Comparison of ENCODE assay signal across 20 mouse cellular contexts in the genomic region with DNA sequence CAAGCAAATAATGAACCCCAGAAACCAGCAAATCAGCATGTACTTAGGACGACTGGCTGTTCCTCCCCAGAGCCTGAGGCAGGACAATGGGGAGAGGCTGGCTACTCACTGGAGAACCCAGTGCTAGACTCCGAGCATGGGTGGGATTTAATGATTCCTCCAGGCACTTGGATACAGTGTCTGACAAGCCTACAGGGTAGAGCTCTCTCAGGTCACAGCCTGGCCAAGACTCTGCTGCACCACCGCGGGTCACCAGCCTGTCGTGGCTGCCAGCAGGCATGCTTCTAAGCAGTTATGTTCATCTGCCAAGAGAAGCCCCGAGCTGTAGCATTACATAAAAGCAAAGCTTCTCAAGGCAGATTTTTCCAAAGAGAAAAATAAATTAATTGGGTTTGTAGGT.
A peak's percentile ranks its signal among the peaks of the same experiment; 100 is the strongest.
DNase-seq lines count a peak whose midpoint lies in the region; ATAC-seq and TF ChIP-seq lines count a peak whose summit lies in the region.
"Had no signal": no experiment of that assay in that cellular context is flagged by ENCODE, and none has a peak within 500 bp of the region (broad histone marks: within the 10 kb centered on the region; RNA-seq: fewer than 3 reads in every experiment).

No protein-coding gene starts in this region.

- no peak overlapping the region for H3K4me3 ChIP-seq in midbrain, embryonic 13.5 days (replicated peaks)
- H3K4me3 ChIP-seq in midbrain, embryonic 10.5 days: no peak overlapping the region
- no peak overlapping the region for H3K4me3 ChIP-seq in cerebellum, adult 2 months (replicated peaks; ENCODE audit: insufficient read depth, low read depth, low read length)
- H3K4me3 ChIP-seq in forebrain, embryonic 13.5 days: no peak overlapping the region
- H3K4me3 ChIP-seq: embryonic facial prominence, embryonic 12.5 days; heart, embryonic 13.5 days; limb, embryonic 15.5 days had no signal

- H3K9me3 ChIP-seq in midbrain, embryonic 13.5 days: no peaks in the 10 kb centered on the region
- H3K9me3 ChIP-seq in midbrain, embryonic 10.5 days (replicated peaks): no peaks in the 10 kb centered on the region
- H3K9me3 ChIP-seq in forebrain, embryonic 13.5 days (replicated peaks): no peaks in the 10 kb centered on the region
- H3K9me3 ChIP-seq: embryonic facial prominence, embryonic 12.5 days; G1E; heart, embryonic 13.5 days; limb, embryonic 15.5 days had no signal

- ATAC-seq in midbrain, embryonic 13.5 days: peak; percentile 85
- ATAC-seq in forebrain, embryonic 13.5 days: peak; percentile 51
- no peak for ATAC-seq in inflammation-experienced regulatory T-cells, adult 6 months
- no peak for ATAC-seq in erythroblast, adult 5-6 weeks (replicated peaks; ENCODE audit: low FRiP score, poor library complexity, severe bottlenecking)
- ATAC-seq: liver, postnatal 0 days had no signal

- H3K27me3 ChIP-seq in midbrain, embryonic 13.5 days: no peaks in the 10 kb centered on the region
- no peaks in the 10 kb centered on the region for H3K27me3 ChIP-seq in midbrain, embryonic 10.5 days (ENCODE audit: low read depth, poor library complexity, severe bottlenecking)
- no peaks in the 10 kb centered on the region for H3K27me3 ChIP-seq in cerebellum, adult 2 months (ENCODE audit: control insufficient read depth, insufficient read depth, low read length)
- H3K27me3 ChIP-seq in forebrain, embryonic 13.5 days: no peaks in the 10 kb centered on the region
- H3K27me3 ChIP-seq: embryonic facial prominence, embryonic 12.5 days; heart, embryonic 13.5 days; limb, embryonic 15.5 days had no signal

- no peak overlapping the region for H3K4me2 ChIP-seq in midbrain, embryonic 13.5 days (replicated peaks)
- no peak overlapping the region for H3K4me2 ChIP-seq in forebrain, embryonic 13.5 days
- H3K4me2 ChIP-seq: embryonic facial prominence, embryonic 12.5 days; heart, embryonic 13.5 days; limb, embryonic 15.5 days had no signal

- no peak for DNase-seq in midbrain, embryonic 10.5 days (ENCODE audit: low spot score)
- DNase-seq in cerebellum, adult 2 months: peak; percentile 82 to 91
- peak; percentile 34 for DNase-seq in retina, embryonic 14.5 days (ENCODE audit: low spot score)
- DNase-seq in layer of hippocampus, adult 18-20 months (ENCODE audit: low spot score in 2 of 2): no peak
- DNase-seq: heart, postnatal 4 days; kidney, adult 11 months; kidney, postnatal 14 days; layer of hippocampus, adult 9-11 months; liver, postnatal 0 days; lung, postnatal 4 days; thymus, postnatal 25 days had no signal

- 28% methylated on average over 6 of the region's 6 CpGs for WGBS in midbrain, embryonic 13.5 days
- WGBS in midbrain, embryonic 10.5 days: 59% methylated on average over 6 of the region's 6 CpGs
- 8% methylated on average over 6 of the region's 6 CpGs for WGBS in cerebellum, adult 2 months
- 13% methylated on average over 6 of the region's 6 CpGs for WGBS in forebrain, embryonic 13.5 days

- H3K4me1 ChIP-seq in midbrain, embryonic 13.5 days (replicated peaks): peaks cover 14% of the 10 kb centered on the region; the same call in 1 of the 2 replicates
- peaks cover 4% of the 10 kb centered on the region; the same call in 1 of the 2 replicates for H3K4me1 ChIP-seq in midbrain, embryonic 10.5 days
- H3K4me1 ChIP-seq in cerebellum, adult 2 months (ENCODE audit: control insufficient read depth, insufficient read depth, low read length): peaks cover 17% of the 10 kb centered on the region
- peaks cover 8% of the 10 kb centered on the region; the same call in 1 of the 2 replicates for H3K4me1 ChIP-seq in forebrain, embryonic 13.5 days
- H3K4me1 ChIP-seq: heart, embryonic 13.5 days; limb, embryonic 15.5 days had no signal

- H3K27ac ChIP-seq in midbrain, embryonic 13.5 days: peak overlapping the region; percentile 44
- H3K27ac ChIP-seq in midbrain, embryonic 10.5 days (replicated peaks): no peak overlapping the region
- H3K27ac ChIP-seq in cerebellum, adult 2 months (ENCODE audit: insufficient read depth, low read length): peak overlapping the region; percentile 46
- no peak overlapping the region for H3K27ac ChIP-seq in forebrain, embryonic 13.5 days
- H3K27ac ChIP-seq: embryonic facial prominence, embryonic 12.5 days; heart, embryonic 13.5 days; limb, embryonic 15.5 days; stomach, postnatal 0 days had no signal

- H3K36me3 ChIP-seq in midbrain, embryonic 13.5 days: no peaks in the 10 kb centered on the region
- no peaks in the 10 kb centered on the region for H3K36me3 ChIP-seq in midbrain, embryonic 10.5 days
- H3K36me3 ChIP-seq in forebrain, embryonic 13.5 days (ENCODE audit: poor library complexity, severe bottlenecking): no peaks in the 10 kb centered on the region
- H3K36me3 ChIP-seq: embryonic facial prominence, embryonic 12.5 days; G1E; heart, embryonic 13.5 days; limb, embryonic 15.5 days had no signal

- H3K9ac ChIP-seq in midbrain, embryonic 13.5 days (replicated peaks): no peak overlapping the region
- H3K9ac ChIP-seq in forebrain, embryonic 13.5 days: no peak overlapping the region
- H3K9ac ChIP-seq: embryonic facial prominence, embryonic 12.5 days; heart, embryonic 13.5 days; limb, embryonic 15.5 days; liver, postnatal 0 days had no signal

- TF ChIP-seq CTCF in cerebellum, adult 2 months (IDR thresholded peaks at IDR 0.05; ENCODE audit: borderline replicate concordance, insufficient read depth, low read depth, low read length): no peak

- no peak for TF ChIP-seq POLR2A in cerebellum, adult 2 months (IDR thresholded peaks at IDR 0.05; ENCODE audit: borderline replicate concordance, insufficient read depth, low read length)

Comparison
In these comparisons a context has a peak if more than half of its experiments do, and no peak if none do; other contexts are left out.
1. H3K27ac ChIP-seq: peak in midbrain, embryonic 13.5 days (single experiment) and cerebellum, adult 2 months (single experiment); none in midbrain, embryonic 10.5 days (single experiment) and forebrain, embryonic 13.5 days (single experiment).
2. ATAC-seq: peak in midbrain, embryonic 13.5 days (single experiment) and forebrain, embryonic 13.5 days (single experiment); none in inflammation-experienced regulatory T-cells, adult 6 months (single experiment) and erythroblast, adult 5-6 weeks (single experiment).
3. DNase-seq: peak in cerebellum, adult 2 months (2 of 2) and retina, embryonic 14.5 days (single experiment); none in midbrain, embryonic 10.5 days (single experiment) and layer of hippocampus, adult 18-20 months (0 of 2).